Mouse (Mus musculus): ENCODE results near the gene Mt3.
"Not testable (repeated sequence)": the region's sequence is repeated elsewhere in the genome, so short reads cannot be mapped to it uniquely, and the experiment has no call there.

The Mt3 gene

GRCm38 (mm10) chr8:94152513-94153300 lies at the start of gene Mt3:
Gene Mt3 (plus strand): TSS chr8:94152607.
- DNase-seq (ENCODE audit: low spot score in 2 of 2), result peak; percentile 76 to 78

- peak in 1 of 2 experiments; percentile 22 for DNase-seq (ENCODE audit: low spot score in 2 of 2)
Measured at GRCm38 (mm10) chr8:94104146-94104545, 48.3 kb upstream of the Mt3 start.

GRCm38 (mm10) chr8:94107871-94108270 lies 44.5 kb upstream of the Mt3 start:
- no peak for DNase-seq (ENCODE audit: low spot score in 2 of 2)

- DNase-seq (ENCODE audit: low spot score in 2 of 2), result no peak
Measured at GRCm38 (mm10) chr8:94109396-94109795, 43.0 kb upstream of the Mt3 start.

GRCm38 (mm10) chr8:94109835-94110234 lies 42.6 kb upstream of the Mt3 start:
- DNase-seq (ENCODE audit: low spot score in 2 of 2), result no peak

- no peak for DNase-seq (ENCODE audit: low spot score in 2 of 2)
Measured at GRCm38 (mm10) chr8:94110526-94111177, 41.8 kb upstream of the Mt3 start.

- DNase-seq (ENCODE audit: low spot score in 2 of 2), result no peak
Measured at GRCm38 (mm10) chr8:94113435-94113834, 39.0 kb upstream of the Mt3 start.

GRCm38 (mm10) chr8:94113972-94114371 lies 38.4 kb upstream of the Mt3 start:
- no peak for DNase-seq (ENCODE audit: low spot score in 2 of 2)

- DNase-seq (ENCODE audit: low spot score in 2 of 2), result peak in 1 of 2 experiments; percentile 21
Measured at GRCm38 (mm10) chr8:94118776-94119430, 33.5 kb upstream of the Mt3 start.

- DNase-seq (ENCODE audit: low spot score in 2 of 2), result no peak
Measured at GRCm38 (mm10) chr8:94121625-94122024, 30.8 kb upstream of the Mt3 start.

- no peak for DNase-seq (ENCODE audit: low spot score in 2 of 2)
Measured at GRCm38 (mm10) chr8:94122711-94123468, 29.5 kb upstream of the Mt3 start.

GRCm38 (mm10) chr8:94127711-94128110 lies 24.7 kb upstream of the Mt3 start:
- DNase-seq (ENCODE audit: low spot score in 2 of 2), result no peak

- DNase-seq (ENCODE audit: low spot score in 2 of 2), result no peak
Measured at GRCm38 (mm10) chr8:94129133-94129789, 23.1 kb upstream of the Mt3 start.

- no peak for DNase-seq (ENCODE audit: low spot score in 2 of 2)
Measured at GRCm38 (mm10) chr8:94130126-94130525, 22.3 kb upstream of the Mt3 start.

- no peak for DNase-seq (ENCODE audit: low spot score in 2 of 2)
Measured at GRCm38 (mm10) chr8:94132096-94132495, 20.3 kb upstream of the Mt3 start.

- DNase-seq (ENCODE audit: low spot score in 2 of 2), result not testable (repeated sequence)
Measured at GRCm38 (mm10) chr8:94134601-94135000, 17.8 kb upstream of the Mt3 start.

- no peak for DNase-seq (ENCODE audit: low spot score in 2 of 2)
Measured at GRCm38 (mm10) chr8:94135556-94135955, 16.9 kb upstream of the Mt3 start.

GRCm38 (mm10) chr8:94136192-94136591 lies 16.2 kb upstream of the Mt3 start:
- no peak for DNase-seq (ENCODE audit: low spot score in 2 of 2)

- DNase-seq (ENCODE audit: low spot score in 2 of 2), result no peak
Measured at GRCm38 (mm10) chr8:94136933-94137332, 15.5 kb upstream of the Mt3 start, which contains the start of gene Mt4. Gene Mt4 (plus strand): TSS chr8:94137197.

- no peak for DNase-seq (ENCODE audit: low spot score in 2 of 2)
Measured at GRCm38 (mm10) chr8:94140266-94140795, 12.1 kb upstream of the Mt3 start.

- no peak for DNase-seq (ENCODE audit: low spot score in 2 of 2)
Measured at GRCm38 (mm10) chr8:94148236-94148635, 4.2 kb upstream of the Mt3 start.

Measured in frontal cortex, postnatal 25 days (tissue).